Mouse (Mus musculus) neural tube, embryonic 15.5 days (tissue): Measurements from ENCODE around the gene Rhag. TPM values are rescaled to one million over a fixed set of nuclear protein-coding genes. Genes with fewer than 3 reads are reported as not detected.

Experiments
- ATAC-seq: fragments of 200-750 bp; cut with Nextera tagmentation; 2 replicates; pipeline ENCODE4 v1.8.0; 2017; ENCODE audit warnings: mild to moderate bottlenecking, moderate TSS enrichment, moderate library complexity; ENCODE audit not compliant: low FRiP score
- H3K27ac ChIP-seq: fragments of 300-500 bp; sonication (generic); replicated peaks from 2 replicates; pipeline ENCODE4 v1.5.1; 2015; ENCODE audit warnings: mild to moderate bottlenecking, inconsistent platforms
- H3K27me3 ChIP-seq: fragments of 300-500 bp; sonication (generic); replicated peaks from 2 replicates; pipeline ENCODE4 v1.6.1; 2015; ENCODE audit warnings: inconsistent platforms
- H3K36me3 ChIP-seq: fragments of 300-500 bp; sonication (generic); 2 replicates; pipeline ENCODE4 v1.6.1; 2015; ENCODE audit warnings: inconsistent platforms
- H3K4me1 ChIP-seq: fragments of 300-500 bp; sonication (generic); 2 replicates; pipeline ENCODE4 v1.6.1; 2015; ENCODE audit warnings: inconsistent platforms
- H3K4me2 ChIP-seq: fragments of 300-500 bp; sonication (generic); 2 replicates; pipeline ENCODE4 v1.6.1; 2015; ENCODE audit warnings: inconsistent platforms, mild to moderate bottlenecking, moderate library complexity
- H3K4me3 ChIP-seq: fragments of 300-500 bp; sonication (generic); replicated peaks from 2 replicates; pipeline ENCODE4 v1.5.1; 2015; ENCODE audit warnings: mild to moderate bottlenecking, inconsistent platforms
- H3K9ac ChIP-seq: fragments of 300-500 bp; sonication (generic); replicated peaks from 2 replicates; pipeline ENCODE4 v1.6.1; 2015; ENCODE audit warnings: mild to moderate bottlenecking, inconsistent platforms
- H3K9me3 ChIP-seq: fragments of 300-500 bp; sonication (generic); replicated peaks from 2 replicates; pipeline ENCODE4 v1.6.1; 2016; ENCODE audit warnings: inconsistent platforms
- WGBS: fragments of 180-500 bp; shearing (Covaris S2); methylation state at CpG from one replicate; pipeline ENCODE4 v1.1.7; 2015; ENCODE audit warnings: mixed read lengths; 5-methylcytosine and 5-hydroxymethylcytosine counted together
- polyA plus RNA-seq: library from polyadenylated mRNA; unstranded; fragments of >200 nt; fragmentation: Nextera tagmentation; extraction: Ambion mirVana; gene quantifications from 2 replicates; pipeline ENCODE4 v1.2.1, GENCODE M21; 2015

Rhag gene
- polyA plus RNA-seq, result 0.18 and 0.42 TPM in 2 replicates

DNA sequence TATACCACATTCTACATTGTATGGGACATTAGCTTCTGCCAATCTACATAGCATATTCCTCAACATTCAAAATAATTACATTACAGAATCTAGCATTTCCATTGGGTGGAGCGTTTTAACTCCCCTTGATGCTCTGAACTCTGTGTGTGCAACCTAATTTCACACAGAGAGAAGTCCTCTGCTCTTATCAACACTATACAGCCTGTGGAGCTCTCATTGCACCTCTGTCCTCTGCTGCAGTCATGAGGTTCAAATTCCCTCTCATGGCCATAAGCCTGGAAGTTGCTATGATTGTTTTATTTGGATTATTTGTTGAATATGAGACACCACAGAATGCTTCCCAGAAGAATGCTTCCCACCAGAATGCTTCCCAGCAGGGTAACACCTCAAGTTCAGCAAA is at the start of gene Rhag:
TSS of gene Rhag (plus strand) at position 193 of the 400 bp plus-strand sequence.
- H3K27me3 ChIP-seq, result no peaks in the 10 kb centered on the region
- 66% methylated on average over 1 of the region's 1 CpGs for WGBS
- no peak within 1 kb of the TSS for H3K27ac ChIP-seq
- H3K4me2 ChIP-seq, result no peak within 1 kb of the TSS
- ATAC-seq, result no peak
- no peaks in the 10 kb centered on the region for H3K9me3 ChIP-seq
- H3K9ac ChIP-seq, result no peak within 1 kb of the TSS
- no peaks in the 10 kb centered on the region for H3K4me1 ChIP-seq
- no peaks in the 10 kb centered on the region for H3K36me3 ChIP-seq
- H3K4me3 ChIP-seq, result no peak within 1 kb of the TSS

DNA sequence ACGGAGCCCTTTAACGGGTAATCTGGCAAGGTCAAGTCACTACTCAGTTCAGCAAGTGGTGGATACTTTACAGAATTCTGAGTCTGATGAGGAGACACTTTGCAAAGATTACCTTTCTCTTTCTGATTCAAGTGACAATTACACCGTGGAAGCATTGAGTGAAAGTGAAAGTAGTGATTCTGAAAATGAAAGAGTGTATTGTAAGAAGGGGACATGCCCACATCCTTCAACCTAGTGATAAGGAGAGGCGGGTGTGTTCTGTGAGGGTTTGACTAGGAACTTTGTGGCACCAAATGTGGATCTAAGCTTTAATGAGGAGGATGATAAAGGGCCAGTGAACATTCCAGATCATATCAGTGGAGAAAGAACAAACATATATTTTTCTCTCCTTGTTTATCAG is 47.3 kb upstream of the Rhag start:
- Histone ChIP-seq H3K27me3 (no peaks in the 10 kb centered on the region), H3K9ac (no peak overlapping the region), H3K36me3 (no peaks in the 10 kb centered on the region), H3K4me3 (no peak overlapping the region), H3K27ac (no peak overlapping the region), H3K4me1 (no peaks in the 10 kb centered on the region), H3K4me2 (no peak overlapping the region), H3K9me3 (no peaks in the 10 kb centered on the region)
- 81% methylated on average over 4 of the region's 4 CpGs for WGBS
- no peak for ATAC-seq

- H3K9me3 ChIP-seq, result no peaks in the 10 kb centered on the region
- WGBS, result 78% methylated on average over 1 of the region's 1 CpGs
- no peak overlapping the region for H3K9ac ChIP-seq
- H3K4me3 ChIP-seq, result no peak overlapping the region
- H3K36me3 ChIP-seq, result no peaks in the 10 kb centered on the region
- no peak overlapping the region for H3K27ac ChIP-seq
- no peaks in the 10 kb centered on the region for H3K4me1 ChIP-seq
- no peak for ATAC-seq
- no peaks in the 10 kb centered on the region for H3K27me3 ChIP-seq
- H3K4me2 ChIP-seq, result no peak overlapping the region
Measured at GRCm38 (mm10) chr17:40767120-40767519, 43.8 kb upstream of the Rhag start.

GRCm38 (mm10) chr17:40789877-40790276 is 21.0 kb upstream of the Rhag start:
- H3K4me1 ChIP-seq, result no peaks in the 10 kb centered on the region
- ATAC-seq, result no peak
- no peak overlapping the region for H3K27ac ChIP-seq
- H3K9ac ChIP-seq, result no peak overlapping the region
- H3K9me3 ChIP-seq, result no peaks in the 10 kb centered on the region
- H3K27me3 ChIP-seq, result no peaks in the 10 kb centered on the region
- H3K36me3 ChIP-seq, result no peaks in the 10 kb centered on the region
- H3K4me3 ChIP-seq, result no peak overlapping the region
- H3K4me2 ChIP-seq, result no peak overlapping the region

DNA sequence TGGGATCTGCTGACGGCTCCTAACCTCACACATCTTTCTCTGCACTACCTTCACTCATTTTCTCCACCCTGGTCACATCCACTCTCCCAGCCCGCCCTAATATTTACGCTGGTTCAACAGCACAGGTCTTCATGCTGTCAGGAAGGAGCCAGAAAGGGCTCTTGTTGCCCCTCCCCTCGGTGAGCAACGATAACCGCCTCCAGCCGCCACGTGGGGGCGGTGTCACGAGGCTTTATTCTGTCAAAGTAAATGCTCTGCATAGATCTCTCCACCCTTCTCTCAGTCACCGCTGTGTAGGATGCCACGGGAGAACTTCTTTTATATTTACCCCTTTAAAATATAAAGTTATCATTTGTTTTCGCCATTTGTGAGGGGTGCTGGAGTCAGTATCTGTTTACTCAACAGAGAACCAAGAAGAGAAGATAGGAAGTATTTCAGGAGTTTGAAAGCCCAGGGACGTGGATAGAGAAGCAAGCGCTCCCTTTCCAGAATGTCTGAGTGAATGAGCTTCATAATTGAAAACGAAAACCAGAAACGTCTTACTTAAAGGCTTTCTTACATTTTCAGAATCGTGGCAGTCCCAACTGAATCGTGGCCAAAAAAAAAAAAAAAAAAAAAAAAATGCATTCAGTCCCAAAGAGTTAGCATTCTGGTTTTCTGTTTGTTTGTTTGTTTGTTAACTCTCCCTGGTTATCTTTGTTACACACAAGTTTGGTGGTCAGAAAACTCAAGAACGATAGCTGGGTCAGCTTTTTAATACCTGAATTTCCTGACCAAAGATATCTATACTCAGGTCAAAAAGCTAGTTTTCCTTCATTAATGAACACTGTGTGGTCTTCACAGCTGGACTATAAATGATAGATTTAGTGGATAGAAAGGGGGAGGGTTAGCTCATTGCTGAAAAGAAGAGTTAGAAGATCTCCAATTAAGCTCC is 16.7 kb upstream of the Rhag start:
- Histone ChIP-seq H3K36me3 (no peaks in the 10 kb centered on the region), H3K27ac (no peak overlapping the region), H3K4me3 (no peak overlapping the region), H3K9me3 (no peaks in the 10 kb centered on the region), H3K9ac (no peak overlapping the region), H3K4me1 (no peaks in the 10 kb centered on the region), H3K27me3 (no peaks in the 10 kb centered on the region), H3K4me2 (no peak overlapping the region)
- 66% methylated on average over 20 of the region's 20 CpGs for WGBS
- ATAC-seq, result no peak

- WGBS, result 90% methylated on average over 3 of the region's 3 CpGs
- Histone ChIP-seq H3K27ac (no peak overlapping the region), H3K4me2 (no peak overlapping the region), H3K9ac (no peak overlapping the region), H3K4me1 (no peaks in the 10 kb centered on the region), H3K27me3 (no peaks in the 10 kb centered on the region), H3K36me3 (no peaks in the 10 kb centered on the region), H3K9me3 (no peaks in the 10 kb centered on the region), H3K4me3 (no peak overlapping the region)
- ATAC-seq, result no peak
Measured at GRCm38 (mm10) chr17:40802707-40803340, 8.1 kb upstream of the Rhag start.

- Histone ChIP-seq H3K27me3 (no peaks in the 10 kb centered on the region), H3K9me3 (no peaks in the 10 kb centered on the region), H3K4me3 (no peak overlapping the region), H3K4me1 (no peaks in the 10 kb centered on the region), H3K27ac (no peak overlapping the region), H3K4me2 (no peak overlapping the region), H3K36me3 (no peaks in the 10 kb centered on the region), H3K9ac (no peak overlapping the region)
- ATAC-seq, result no peak
- 84% methylated on average over 3 of the region's 3 CpGs for WGBS
Measured at GRCm38 (mm10) chr17:40806550-40806949, 4.4 kb upstream of the Rhag start.

DNA sequence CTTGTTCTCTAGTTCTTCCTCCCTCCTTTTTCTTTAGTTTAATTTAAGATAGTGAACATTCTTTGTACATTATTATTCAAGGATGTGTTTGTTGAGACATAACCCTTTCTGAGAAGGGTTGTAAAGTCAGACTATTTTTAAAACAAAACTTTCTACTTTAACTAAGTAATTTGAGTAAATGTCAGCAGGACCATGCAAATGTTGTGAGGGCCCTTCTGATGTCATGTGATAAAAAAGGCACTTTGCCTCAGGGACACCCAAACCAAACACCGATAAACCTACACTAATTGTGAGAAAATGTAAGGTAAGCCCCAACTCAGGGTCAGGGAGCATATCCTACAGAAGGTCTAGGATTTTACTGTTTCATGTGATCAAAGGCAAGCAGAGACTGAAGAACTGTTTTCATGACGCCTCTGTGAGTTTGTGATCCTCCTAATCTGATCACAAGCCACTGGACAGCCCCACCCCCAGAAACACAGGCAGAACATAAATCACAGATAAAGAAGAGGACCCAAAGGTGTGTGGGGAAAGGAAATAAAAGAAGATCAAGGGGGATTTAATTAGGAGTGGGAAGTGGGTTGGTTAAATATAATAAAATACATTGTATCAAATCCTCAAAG is 3.9 kb upstream of the Rhag start, which contains the start of gene Crisp2:
TSS of gene Crisp2 (minus strand) at position 51 of the 620 bp plus-strand sequence.
- H3K4me1 ChIP-seq, result no peaks in the 10 kb centered on the region
- ATAC-seq, result no peak
- H3K36me3 ChIP-seq, result no peaks in the 10 kb centered on the region
- no peaks in the 10 kb centered on the region for H3K9me3 ChIP-seq
- no peak within 1 kb of the TSS for H3K27ac ChIP-seq
- H3K9ac ChIP-seq, result no peak within 1 kb of the TSS
- WGBS, result 68% methylated on average over 2 of the region's 2 CpGs
- H3K4me3 ChIP-seq, result no peak within 1 kb of the TSS
- no peak within 1 kb of the TSS for H3K4me2 ChIP-seq
- H3K27me3 ChIP-seq, result no peaks in the 10 kb centered on the region

DNA sequence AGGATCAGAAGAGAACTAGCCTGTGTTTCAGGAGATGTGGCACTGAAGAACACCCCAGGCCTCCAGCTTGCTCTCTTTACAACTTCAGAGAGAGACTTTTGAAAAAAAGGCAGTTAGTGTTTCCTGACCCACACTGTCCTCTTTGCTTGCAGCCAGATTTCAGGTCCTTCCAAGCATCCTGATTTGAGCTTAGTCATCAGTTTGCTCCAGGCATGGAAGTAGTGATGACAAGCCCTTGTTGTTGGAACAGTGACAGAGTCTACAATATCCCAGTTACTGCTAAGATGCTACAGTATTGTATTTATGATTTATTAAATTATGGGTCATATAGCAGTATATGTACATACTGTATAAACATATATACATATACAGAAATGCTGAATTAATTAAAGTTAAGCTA is 2.9 kb upstream of the Rhag start:
- Histone ChIP-seq H3K4me1 (no peaks in the 10 kb centered on the region), H3K9me3 (no peaks in the 10 kb centered on the region), H3K27ac (no peak overlapping the region), H3K4me3 (no peak overlapping the region), H3K36me3 (no peaks in the 10 kb centered on the region), H3K27me3 (no peaks in the 10 kb centered on the region), H3K9ac (no peak overlapping the region), H3K4me2 (no peak overlapping the region)
- ATAC-seq, result no peak

- Histone ChIP-seq H3K4me2 (no peak overlapping the region), H3K4me3 (no peak overlapping the region), H3K36me3 (no peaks in the 10 kb centered on the region), H3K4me1 (no peaks in the 10 kb centered on the region), H3K27ac (no peak overlapping the region), H3K9me3 (no peaks in the 10 kb centered on the region), H3K9ac (no peak overlapping the region), H3K27me3 (no peaks in the 10 kb centered on the region)
- no peak for ATAC-seq
- 92% methylated on average over 1 of the region's 1 CpGs for WGBS
Measured at GRCm38 (mm10) chr17:40811560-40811959, 634 bp downstream of the Rhag start.

DNA sequence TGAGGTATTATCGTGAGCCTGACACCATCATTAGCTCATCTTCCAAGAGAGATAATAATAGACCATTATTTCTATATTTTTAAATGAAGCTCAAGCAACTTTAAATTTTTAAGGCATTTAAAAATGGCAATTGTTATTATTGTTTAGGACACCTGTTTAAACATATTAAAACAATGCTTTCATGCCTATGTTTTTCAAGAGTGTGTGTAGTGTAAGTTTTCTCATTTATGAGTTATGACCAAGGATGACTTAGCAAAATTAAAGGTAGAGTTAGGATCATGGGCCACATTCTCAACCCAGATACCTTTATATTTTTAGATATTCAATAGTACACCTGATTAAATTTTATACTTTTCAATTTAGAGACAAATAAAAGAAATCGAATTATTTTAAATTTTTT is 1.3 kb downstream of the Rhag start:
- 75% methylated on average over 2 of the region's 2 CpGs for WGBS
- Histone ChIP-seq H3K27ac (no peak overlapping the region), H3K36me3 (no peaks in the 10 kb centered on the region), H3K9me3 (no peaks in the 10 kb centered on the region), H3K27me3 (no peaks in the 10 kb centered on the region), H3K4me3 (no peak overlapping the region), H3K9ac (no peak overlapping the region), H3K4me1 (no peaks in the 10 kb centered on the region), H3K4me2 (no peak overlapping the region)
- ATAC-seq, result no peak
